Mouse (Mus musculus) CH12F3 (cell line): ENCODE data around the gene Trip4.

Experiments used
- in situ Hi-C: fragments of 300-500 bp; cut with MboI; formaldehyde crosslinking; loops from 2 replicates; pipeline ENCODE4 v1.14.3; 2020; ENCODE audit warnings: low sequenced_read_pairs

The Trip4 gene

GRCm38 (mm10) chr9:65908394-65909300 lies at the start of gene Trip4, which contains the start of gene Csnk1g1:
Trip4 (minus strand) TSS chr9:65908794.
Csnk1g1 (plus strand) TSS chr9:65908924.
- in situ Hi-C loops, result no loop called here

GRCm38 (mm10) chr9:65951082-65951587 lies 42.5 kb upstream of the Trip4 start:
- in situ Hi-C loops, result no loop called here

GRCm38 (mm10) chr9:65937566-65937965 lies 29.0 kb upstream of the Trip4 start:
- in situ Hi-C loops, result no loop called here

- in situ Hi-C loops, result no loop called here
These were observed 21.2 kb upstream of the Trip4 start for GRCm38 (mm10) chr9:65929826-65930225.

GRCm38 (mm10) chr9:65928456-65928855 lies 19.9 kb upstream of the Trip4 start:
- in situ Hi-C loops, result no loop called here

GRCm38 (mm10) chr9:65917015-65917414 lies 8.4 kb upstream of the Trip4 start:
- in situ Hi-C loops, result no loop called here

- in situ Hi-C loops, result no loop called here
These were observed 5.4 kb upstream of the Trip4 start for GRCm38 (mm10) chr9:65913976-65914375.

GRCm38 (mm10) chr9:65909837-65910236 lies 1.2 kb upstream of the Trip4 start:
- in situ Hi-C loops, result no loop called here

GRCm38 (mm10) chr9:65909301-65909801 lies 757 bp upstream of the Trip4 start:
- in situ Hi-C loops, result no loop called here

- in situ Hi-C loops, result no loop called here
These were observed 5.2 kb downstream of the Trip4 start for GRCm38 (mm10) chr9:65903419-65903818.

GRCm38 (mm10) chr9:65902879-65903278 lies 5.7 kb downstream of the Trip4 start:
- in situ Hi-C loops, result no loop called here

- in situ Hi-C loops, result no loop called here
These were observed 11.6 kb downstream of the Trip4 start for GRCm38 (mm10) chr9:65896977-65897376.

GRCm38 (mm10) chr9:65891126-65891525 lies 17.5 kb downstream of the Trip4 start:
- in situ Hi-C loops, result no loop called here

GRCm38 (mm10) chr9:65890143-65890628 lies 18.4 kb downstream of the Trip4 start, which contains the start of gene Pclaf:
Pclaf (plus strand) TSS chr9:65890237.
- in situ Hi-C loops, result no loop called here

GRCm38 (mm10) chr9:65884564-65885315 lies 23.9 kb downstream of the Trip4 start:
- in situ Hi-C loops, result no loop called here

- in situ Hi-C loops, result loop anchor here (10.0 kb wide), 1 partner anchor 255 kb away; no protein-coding TSS in a partner anchor
These were observed 48.9 kb downstream of the Trip4 start for GRCm38 (mm10) chr9:65859656-65860055.

GRCm38 (mm10) chr9:65850203-65850602 lies 58.4 kb downstream of the Trip4 start:
- in situ Hi-C loops, result loop anchor here (10.0 kb wide), 1 partner anchor 245 kb away; no protein-coding TSS in a partner anchor

- in situ Hi-C loops, result loop anchor here (10.0 kb wide), 1 partner anchor 153 kb away; no protein-coding TSS in a partner anchor
These were observed 60.4 kb downstream of the Trip4 start for GRCm38 (mm10) chr9:65848154-65848553.

- in situ Hi-C loops, result loop anchor here (10.0 kb wide), 1 partner anchor 150 kb away; no protein-coding TSS in a partner anchor
These were observed 64.0 kb downstream of the Trip4 start for GRCm38 (mm10) chr9:65844421-65845165.

GRCm38 (mm10) chr9:65839841-65840240 lies 68.8 kb downstream of the Trip4 start:
- in situ Hi-C loops, result loop anchor here (10.0 kb wide), 1 partner anchor 145 kb away; no protein-coding TSS in a partner anchor
